Mouse (Mus musculus): ENCODE results near the gene Tmem202. TPM values are rescaled to one million over a fixed set of nuclear protein-coding genes. Genes with fewer than 3 reads are reported as not detected.

Tmem202 gene
- polyA plus RNA-seq, 1 experiment from 2014 or later: not detected

- DNase-seq (ENCODE audit: low spot score, missing footprints): peak; percentile 90
- WGBS: 40% methylated on average over 6 of the region's 6 CpGs
- no peaks in the 10 kb centered on the region for H3K9me3 ChIP-seq (ENCODE audit: control insufficient read depth, low read length)
- no peak overlapping the region for H3K9ac ChIP-seq (ENCODE audit: low read length)
- H3K4me2 ChIP-seq: no peak overlapping the region
- ATAC-seq (ENCODE audit: low FRiP score): peak; percentile 57
- no peak overlapping the region for H3K4me3 ChIP-seq (ENCODE audit: low read depth, low read length)
- no peak overlapping the region for H3K27ac ChIP-seq (ENCODE audit: low read depth, low read length)
- H3K27me3 ChIP-seq (ENCODE audit: control insufficient read depth, insufficient read depth, low read length): no peaks in the 10 kb centered on the region
- peaks cover 4% of the 10 kb centered on the region; the same call in 1 of the 2 replicates for H3K36me3 ChIP-seq (ENCODE audit: control insufficient read depth, insufficient read depth, low read length)
- no peaks in the 10 kb centered on the region for H3K4me1 ChIP-seq (ENCODE audit: control insufficient read depth, insufficient read depth, low read length)
These were observed 27.5 kb upstream of the Tmem202 start for GRCm38 (mm10) chr9:59567111-59567510.

DNA sequence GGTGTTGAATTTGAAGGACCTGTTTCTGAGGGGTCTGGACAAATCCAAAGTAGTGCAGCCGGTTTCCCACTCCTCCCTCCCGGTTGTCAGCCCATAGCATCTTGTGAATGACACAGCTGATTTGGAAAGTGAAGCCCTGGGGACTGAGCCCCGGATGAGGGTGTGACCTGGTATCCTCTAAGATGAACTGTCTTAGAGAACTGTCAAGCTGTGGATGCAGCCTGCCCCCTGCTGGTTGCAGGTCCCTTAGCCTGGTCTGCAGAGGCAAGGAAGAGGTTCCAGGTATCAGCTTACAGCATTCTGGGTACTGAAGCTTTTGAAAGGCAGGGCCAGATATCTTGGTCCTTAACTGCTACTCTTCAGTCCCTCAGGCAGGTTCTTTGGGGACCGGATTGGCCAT lies 26.0 kb upstream of the Tmem202 start:
- Histone ChIP-seq H3K27me3 (ENCODE audit: control insufficient read depth, insufficient read depth, low read length) (no peaks in the 10 kb centered on the region), H3K27ac (ENCODE audit: low read depth, low read length) (no peak overlapping the region), H3K4me2 (no peak overlapping the region), H3K4me1 (ENCODE audit: control insufficient read depth, insufficient read depth, low read length) (no peaks in the 10 kb centered on the region), H3K4me3 (ENCODE audit: low read depth, low read length) (no peak overlapping the region), H3K9me3 (ENCODE audit: control insufficient read depth, low read length) (no peaks in the 10 kb centered on the region), H3K9ac (ENCODE audit: low read length) (no peak overlapping the region), H3K36me3 (ENCODE audit: control insufficient read depth, insufficient read depth, low read length) (peaks cover 4% of the 10 kb centered on the region; the same call in 1 of the 2 replicates)
- 32% methylated on average over 4 of the region's 4 CpGs for WGBS
- ATAC-seq (ENCODE audit: low FRiP score) (no peak), DNase-seq (ENCODE audit: low spot score, missing footprints) (peak; percentile 92)

GRCm38 (mm10) chr9:59553719-59554118 lies 14.1 kb upstream of the Tmem202 start:
- Histone ChIP-seq H3K27me3 (ENCODE audit: control insufficient read depth, insufficient read depth, low read length) (no peaks in the 10 kb centered on the region), H3K4me3 (ENCODE audit: low read depth, low read length) (no peak overlapping the region), H3K4me2 (no peak overlapping the region), H3K9me3 (ENCODE audit: control insufficient read depth, low read length) (no peaks in the 10 kb centered on the region), H3K36me3 (ENCODE audit: control insufficient read depth, insufficient read depth, low read length) (peaks cover 2% of the 10 kb centered on the region), H3K9ac (ENCODE audit: low read length) (no peak overlapping the region), H3K4me1 (ENCODE audit: control insufficient read depth, insufficient read depth, low read length) (no peaks in the 10 kb centered on the region), H3K27ac (ENCODE audit: low read depth, low read length) (no peak overlapping the region)
- DNase-seq (ENCODE audit: low spot score, missing footprints) (no peak), ATAC-seq (ENCODE audit: low FRiP score) (no peak)
- 93% methylated on average over 4 of the region's 4 CpGs for WGBS

DNA sequence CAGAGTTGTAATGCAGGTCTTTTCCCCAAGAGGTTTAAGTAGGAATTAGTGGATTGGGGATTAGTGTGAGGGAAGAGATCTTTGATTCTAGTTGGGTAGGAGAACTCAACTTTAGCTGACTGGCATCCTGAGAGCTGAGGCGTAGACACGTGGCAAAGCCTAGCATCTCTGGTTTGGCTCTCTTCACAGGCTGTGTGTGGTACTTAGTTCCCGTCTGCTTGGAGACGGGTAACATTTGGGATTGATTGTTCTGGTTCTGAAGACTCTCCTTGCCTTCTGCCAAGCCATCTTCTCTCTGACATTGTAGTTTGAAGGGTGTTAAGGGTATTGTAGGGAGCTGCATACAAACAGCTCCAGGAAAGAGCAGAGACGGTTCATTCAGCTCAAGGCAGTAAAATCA lies 13.0 kb upstream of the Tmem202 start:
- 87% methylated on average over 5 of the region's 5 CpGs for WGBS
- Histone ChIP-seq H3K9ac (ENCODE audit: low read length) (no peak overlapping the region), H3K4me1 (ENCODE audit: control insufficient read depth, insufficient read depth, low read length) (no peaks in the 10 kb centered on the region), H3K36me3 (ENCODE audit: control insufficient read depth, insufficient read depth, low read length) (no peaks in the 10 kb centered on the region; the same call in none of the 2 replicates), H3K27ac (ENCODE audit: low read depth, low read length) (no peak overlapping the region), H3K27me3 (ENCODE audit: control insufficient read depth, insufficient read depth, low read length) (no peaks in the 10 kb centered on the region), H3K4me2 (no peak overlapping the region), H3K9me3 (ENCODE audit: control insufficient read depth, low read length) (no peaks in the 10 kb centered on the region), H3K4me3 (ENCODE audit: low read depth, low read length) (no peak overlapping the region)
- DNase-seq (ENCODE audit: low spot score, missing footprints): no peak
- no peak for ATAC-seq (ENCODE audit: low FRiP score)

GRCm38 (mm10) chr9:59551620-59552031 lies 12.0 kb upstream of the Tmem202 start:
- Histone ChIP-seq H3K4me3 (ENCODE audit: low read depth, low read length) (no peak overlapping the region), H3K9me3 (ENCODE audit: control insufficient read depth, low read length) (no peaks in the 10 kb centered on the region), H3K9ac (ENCODE audit: low read length) (no peak overlapping the region), H3K36me3 (ENCODE audit: control insufficient read depth, insufficient read depth, low read length) (no peaks in the 10 kb centered on the region; the same call in 1 of the 2 replicates), H3K4me1 (ENCODE audit: control insufficient read depth, insufficient read depth, low read length) (no peaks in the 10 kb centered on the region), H3K27me3 (ENCODE audit: control insufficient read depth, insufficient read depth, low read length) (no peaks in the 10 kb centered on the region), H3K27ac (ENCODE audit: low read depth, low read length) (no peak overlapping the region), H3K4me2 (no peak overlapping the region)
- no peak for DNase-seq (ENCODE audit: low spot score, missing footprints)
- WGBS: 88% methylated on average over 3 of the region's 3 CpGs
- no peak for ATAC-seq (ENCODE audit: low FRiP score)

DNA sequence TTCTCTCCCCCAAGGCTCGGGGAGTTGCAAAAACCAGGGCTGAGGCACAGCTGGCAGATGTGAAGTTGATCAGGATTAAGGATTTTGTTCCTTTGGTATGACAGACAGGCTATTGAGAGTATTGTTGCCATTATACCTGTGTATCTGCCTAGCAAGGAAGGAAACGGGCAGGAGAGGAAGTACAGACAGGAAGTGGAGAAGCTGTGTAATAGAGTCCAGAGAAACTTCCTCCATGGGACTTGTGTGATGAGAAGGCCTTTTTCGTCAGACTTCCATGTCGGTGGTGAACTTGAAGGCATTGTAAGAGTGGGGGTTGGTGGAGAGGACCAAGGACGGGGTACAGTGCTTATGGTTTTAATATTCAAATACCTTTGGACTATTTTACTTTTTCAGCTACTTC lies 11.4 kb upstream of the Tmem202 start:
- H3K9me3 ChIP-seq (ENCODE audit: control insufficient read depth, low read length): no peaks in the 10 kb centered on the region
- H3K27ac ChIP-seq (ENCODE audit: low read depth, low read length): no peak overlapping the region
- 84% methylated on average over 5 of the region's 5 CpGs for WGBS
- no peaks in the 10 kb centered on the region for H3K27me3 ChIP-seq (ENCODE audit: control insufficient read depth, insufficient read depth, low read length)
- H3K4me2 ChIP-seq: no peak overlapping the region
- no peak overlapping the region for H3K9ac ChIP-seq (ENCODE audit: low read length)
- no peaks in the 10 kb centered on the region for H3K4me1 ChIP-seq (ENCODE audit: control insufficient read depth, insufficient read depth, low read length)
- ATAC-seq (ENCODE audit: low FRiP score) (no peak), DNase-seq (ENCODE audit: low spot score, missing footprints) (no peak)
- no peak overlapping the region for H3K4me3 ChIP-seq (ENCODE audit: low read depth, low read length)
- no peaks in the 10 kb centered on the region for H3K36me3 ChIP-seq (ENCODE audit: control insufficient read depth, insufficient read depth, low read length)

GRCm38 (mm10) chr9:59550077-59550476 lies 10.4 kb upstream of the Tmem202 start:
- DNase-seq (ENCODE audit: low spot score, missing footprints) (no peak), ATAC-seq (ENCODE audit: low FRiP score) (no peak)
- H3K36me3 ChIP-seq (ENCODE audit: control insufficient read depth, insufficient read depth, low read length): no peaks in the 10 kb centered on the region
- no peak overlapping the region for H3K9ac ChIP-seq (ENCODE audit: low read length)
- no peak overlapping the region for H3K4me2 ChIP-seq
- no peaks in the 10 kb centered on the region for H3K4me1 ChIP-seq (ENCODE audit: control insufficient read depth, insufficient read depth, low read length)
- H3K27me3 ChIP-seq (ENCODE audit: control insufficient read depth, insufficient read depth, low read length): no peaks in the 10 kb centered on the region
- H3K9me3 ChIP-seq (ENCODE audit: control insufficient read depth, low read length): no peaks in the 10 kb centered on the region
- 84% methylated on average over 4 of the region's 4 CpGs for WGBS
- no peak overlapping the region for H3K27ac ChIP-seq (ENCODE audit: low read depth, low read length)
- no peak overlapping the region for H3K4me3 ChIP-seq (ENCODE audit: low read depth, low read length)

GRCm38 (mm10) chr9:59548961-59549487 lies 9.4 kb upstream of the Tmem202 start:
- DNase-seq (ENCODE audit: low spot score, missing footprints): no peak
- H3K27me3 ChIP-seq (ENCODE audit: control insufficient read depth, insufficient read depth, low read length): no peaks in the 10 kb centered on the region
- 60% methylated on average over 2 of the region's 2 CpGs for WGBS
- no peak overlapping the region for H3K4me2 ChIP-seq
- no peak overlapping the region for H3K27ac ChIP-seq (ENCODE audit: low read depth, low read length)
- no peaks in the 10 kb centered on the region for H3K36me3 ChIP-seq (ENCODE audit: control insufficient read depth, insufficient read depth, low read length)
- H3K9ac ChIP-seq (ENCODE audit: low read length): no peak overlapping the region
- no peak overlapping the region for H3K4me3 ChIP-seq (ENCODE audit: low read depth, low read length)
- ATAC-seq (ENCODE audit: low FRiP score): no peak
- H3K9me3 ChIP-seq (ENCODE audit: control insufficient read depth, low read length): no peaks in the 10 kb centered on the region
- H3K4me1 ChIP-seq (ENCODE audit: control insufficient read depth, insufficient read depth, low read length): no peaks in the 10 kb centered on the region

DNA sequence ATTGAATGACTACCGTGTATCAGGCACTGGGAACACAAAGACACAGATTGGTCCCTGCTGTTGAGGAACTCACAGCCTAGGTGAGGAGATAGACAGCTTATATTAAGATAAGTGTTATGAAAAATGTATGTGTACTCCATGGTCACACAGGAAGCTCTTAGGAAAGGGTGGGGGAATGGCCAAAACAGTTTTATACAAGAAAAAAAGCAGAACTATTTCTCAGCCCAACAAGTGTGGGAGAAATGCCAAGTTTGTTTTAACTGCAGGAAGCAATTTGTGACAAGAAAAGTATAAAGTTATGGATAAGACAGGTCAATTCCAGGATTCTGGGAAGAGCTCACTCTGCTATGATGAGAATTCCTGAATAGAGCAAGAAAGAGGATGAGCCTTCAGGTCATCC lies 8.2 kb upstream of the Tmem202 start:
- Histone ChIP-seq H3K4me1 (ENCODE audit: control insufficient read depth, insufficient read depth, low read length) (no peaks in the 10 kb centered on the region), H3K9ac (ENCODE audit: low read length) (no peak overlapping the region), H3K4me2 (no peak overlapping the region), H3K9me3 (ENCODE audit: control insufficient read depth, low read length) (no peaks in the 10 kb centered on the region), H3K27me3 (ENCODE audit: control insufficient read depth, insufficient read depth, low read length) (no peaks in the 10 kb centered on the region), H3K27ac (ENCODE audit: low read depth, low read length) (no peak overlapping the region), H3K4me3 (ENCODE audit: low read depth, low read length) (no peak overlapping the region), H3K36me3 (ENCODE audit: control insufficient read depth, insufficient read depth, low read length) (no peaks in the 10 kb centered on the region)
- no peak for ATAC-seq (ENCODE audit: low FRiP score)
- no peak for DNase-seq (ENCODE audit: low spot score, missing footprints)
- 94% methylated on average over 1 of the region's 1 CpGs for WGBS
